Mouse (Mus musculus): Measurements from ENCODE around the gene Hoxc10. TPM values are rescaled to one million over a fixed set of nuclear protein-coding genes. Genes with fewer than 3 reads are reported as not detected.
A peak's percentile ranks its signal among the peaks of the same experiment; 100 is the strongest.

Hoxc10 gene
- polyA plus RNA-seq, 1 experiment from 2014 or later, result 51.3 TPM

GRCm38 (mm10) chr15:103018636-103019035 lies 52.0 kb downstream of the Hoxc10 start, which contains the start of gene Hoxc4:
TSS of gene Hoxc4 (plus strand) at chr15:103018934.
- H3K9me3 ChIP-seq (replicated peaks), result no peaks in the 10 kb centered on the region
- H3K27me3 ChIP-seq (replicated peaks), result no peaks in the 10 kb centered on the region
- H3K4me3 ChIP-seq (replicated peaks), result no peak within 1 kb of the TSS
- peak within 1 kb of the TSS; percentile 45 for H3K27ac ChIP-seq (replicated peaks)
- WGBS, result 19% methylated on average over 9 of the region's 9 CpGs
- 0 out of 2 replicates have a peak within 1 kb of the TSS, but pooled peaks have one; percentile 6 for H3K4me2 ChIP-seq
- peaks cover 83% of the 10 kb centered on the region for H3K4me1 ChIP-seq
- H3K36me3 ChIP-seq, result no peaks in the 10 kb centered on the region
- no peak for ATAC-seq (ENCODE audit: low FRiP score)
- H3K9ac ChIP-seq (replicated peaks), result no peak within 1 kb of the TSS

DNA sequence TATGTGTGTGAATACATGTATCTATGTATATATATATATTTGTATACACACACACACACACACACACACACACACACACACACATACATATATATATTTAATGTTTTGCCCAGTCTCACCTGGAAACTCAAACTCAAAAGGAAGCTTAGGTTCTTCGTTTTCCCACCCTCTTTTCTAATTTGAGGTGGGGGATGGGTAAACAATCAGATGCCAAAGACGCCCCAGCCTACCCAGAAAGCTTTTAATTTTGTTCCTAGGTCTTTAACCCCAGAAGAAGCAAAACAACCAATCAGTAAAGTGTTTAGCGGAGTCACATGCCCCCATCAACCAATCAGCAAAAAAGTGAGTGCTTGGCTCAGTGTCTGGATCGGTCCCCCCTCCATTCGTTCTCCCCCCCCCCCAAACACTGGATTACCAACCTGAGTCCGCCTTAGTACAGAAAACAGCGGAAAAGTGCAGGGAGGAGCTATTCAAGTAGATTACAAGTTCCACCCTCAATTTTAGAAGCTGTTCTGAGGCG lies 54.4 kb downstream of the Hoxc10 start:
- H3K27me3 ChIP-seq (replicated peaks), result no peaks in the 10 kb centered on the region
- peaks cover 69% of the 10 kb centered on the region for H3K4me1 ChIP-seq
- WGBS, result 10% methylated on average over 8 of the region's 8 CpGs
- H3K27ac ChIP-seq (replicated peaks), result no peak overlapping the region; the same call in 1 of the 2 replicates
- no peak overlapping the region for H3K4me3 ChIP-seq (replicated peaks)
- H3K4me2 ChIP-seq, result peak overlapping the region; percentile 27
- ATAC-seq (ENCODE audit: low FRiP score), result no peak
- H3K9ac ChIP-seq (replicated peaks), result no peak overlapping the region
- no peaks in the 10 kb centered on the region for H3K36me3 ChIP-seq
- no peaks in the 10 kb centered on the region for H3K9me3 ChIP-seq (replicated peaks)

MicroRNAs within 50 kb of the gene (microRNA counts, 519-probe panel; counts per million panel counts)
- 2,522 counts per million, percentile 59 among the panel's probes with 10 or more counts for microRNA mmu-miR-615-3p
- microRNA mmu-miR-615-5p, result 793 counts per million, percentile 2 among the panel's probes with 10 or more counts

Small RNA genes lying within 50 kb of the gene (microRNA-seq; reads per million reads assigned to microRNA genes)
- gene Mir196a-2 (1,732 reads per million, percentile 83 among the genes with 10 or more reads in this experiment), gene Mir615 (6,696 reads per million, percentile 95 among the genes with 10 or more reads in this experiment)

Other genes starting within 250 kb of the Hoxc10 start
- gene Calcoco1, start 244.6 kb upstream of the Hoxc10 start, polyA plus RNA-seq (2015; fragmentation: Nextera tagmentation; extraction: Ambion mirVana), result 28.3 and 41.6 TPM in 2 replicates
- gene Hoxc13, start 45.7 kb upstream of the Hoxc10 start, polyA plus RNA-seq (2015; fragmentation: Nextera tagmentation; extraction: Ambion mirVana), result 5.7 and 9.3 TPM in 2 replicates
- gene Hoxc12, start 30.0 kb upstream of the Hoxc10 start, polyA plus RNA-seq (2015; fragmentation: Nextera tagmentation; extraction: Ambion mirVana), result 12.7 and 19.7 TPM in 2 replicates
- 2.1 and 5.6 TPM in 2 replicates for gene Hoxc11, start 12.4 kb upstream of the Hoxc10 start, polyA plus RNA-seq (2015; fragmentation: Nextera tagmentation; extraction: Ambion mirVana)
- gene Hoxc5, start 647 bp downstream of the Hoxc10 start, polyA plus RNA-seq (2015; fragmentation: Nextera tagmentation; extraction: Ambion mirVana), result 14.6 and 20.7 TPM in 2 replicates
- 19.7 and 30.9 TPM in 2 replicates for gene Hoxc9, start 9.6 kb downstream of the Hoxc10 start, polyA plus RNA-seq (2015; fragmentation: Nextera tagmentation; extraction: Ambion mirVana)
- 56.5 and 108 TPM in 2 replicates for gene Hoxc8, start 23.8 kb downstream of the Hoxc10 start, polyA plus RNA-seq (2015; fragmentation: Nextera tagmentation; extraction: Ambion mirVana)
- gene Hoxc6, start 31.5 kb downstream of the Hoxc10 start, polyA plus RNA-seq (2015; fragmentation: Nextera tagmentation; extraction: Ambion mirVana), result 23.4 and 35.1 TPM in 2 replicates
- gene Hoxc4, start 52.1 kb downstream of the Hoxc10 start, polyA plus RNA-seq (2015; fragmentation: Nextera tagmentation; extraction: Ambion mirVana), result 26.7 and 48.6 TPM in 2 replicates
- gene Smug1, start 200.3 kb downstream of the Hoxc10 start, polyA plus RNA-seq (2015; fragmentation: Nextera tagmentation; extraction: Ambion mirVana), result 25.8 and 30.9 TPM in 2 replicates